Mouse (Mus musculus) heart, postnatal 0 days (tissue): ENCODE measurements at regions not wholly inside any gene's neighbourhood (a gene's known extent, or its start where the extent isn't known, plus 50 kb on each side); places are given as distances from the start of the nearest gene placed in this dataset.
"Not testable (repeated sequence)": the region's sequence is repeated elsewhere in the genome, so short reads cannot be mapped to it uniquely, and the experiment has no call there.

ENCODE experiments used
- ATAC-seq: fragments of 200-750 bp; cut with Nextera tagmentation; 2 replicates; pipeline ENCODE4 v1.8.0; 2017; ENCODE audit warnings: low read depth, moderate number of reproducible peaks, moderate library complexity; ENCODE audit not compliant: insufficient read depth
- DNase-seq: peaks from one replicate; pipeline ENCODE4 v3.0.0-alpha.2; 2016; ENCODE audit warnings: low spot score
- H3K27ac ChIP-seq: fragments of 300-500 bp; sonication (generic); 2 replicates; pipeline ENCODE4 v1.5.1; 2014; ENCODE audit warnings: low read depth, mild to moderate bottlenecking
- H3K27me3 ChIP-seq: fragments of 300-500 bp; sonication (generic); 2 replicates; pipeline ENCODE4 v1.6.1; 2014; ENCODE audit warnings: low read length, mixed read lengths; ENCODE audit not compliant: control insufficient read depth, insufficient read depth
- H3K36me3 ChIP-seq: fragments of 300-500 bp; sonication (generic); replicated peaks from 2 replicates; pipeline ENCODE4 v1.6.1; 2014; ENCODE audit warnings: low read length, mixed read lengths; ENCODE audit not compliant: control insufficient read depth, insufficient read depth
- H3K4me1 ChIP-seq: fragments of 300-500 bp; sonication (generic); 2 replicates; pipeline ENCODE4 v1.6.1; 2014; ENCODE audit warnings: antibody characterized with exemption; ENCODE audit not compliant: control insufficient read depth, insufficient read depth
- H3K4me2 ChIP-seq: fragments of 300-500 bp; sonication (generic); 2 replicates; pipeline ENCODE4 v1.6.1; 2014; ENCODE audit warnings: low read depth, mild to moderate bottlenecking, low read length, moderate library complexity
- H3K4me3 ChIP-seq: fragments of 300-500 bp; sonication (generic); 2 replicates; pipeline ENCODE4 v1.5.1; 2014; ENCODE audit warnings: low read depth, low read length
- H3K9ac ChIP-seq: fragments of 300-500 bp; sonication (generic); replicated peaks from 2 replicates; pipeline ENCODE4 v1.6.1; 2014; ENCODE audit warnings: low read depth, low read length, mixed read lengths
- H3K9me3 ChIP-seq: fragments of 300-500 bp; sonication (generic); replicated peaks from 2 replicates; pipeline ENCODE4 v1.6.1; 2016; ENCODE audit warnings: low read length; ENCODE audit not compliant: control insufficient read depth
- CTCF ChIP-seq: IDR thresholded peaks from 2 replicates; pipeline ENCODE4 v1.5.1; 2016; ENCODE audit warnings: antibody characterized with exemption, control low read depth, low read depth
- EP300 ChIP-seq: IDR thresholded peaks from 2 replicates; pipeline ENCODE4 v1.6.1; 2016; ENCODE audit warnings: antibody characterized with exemption, low read depth
- WGBS: fragments of 180-500 bp; shearing (Covaris S2); extraction: QIAGEN DNeasy Blood & Tissue Kit; methylation state at CpG from one replicate; pipeline ENCODE4 v1.1.7; 2014; 5-methylcytosine and 5-hydroxymethylcytosine counted together

GRCm38 (mm10) chr7:58451981-58452380, 204.0 kb upstream of the Atp10a start:
- TF ChIP-seq EP300 (no peak), CTCF (no peak)
- no peak overlapping the region for H3K4me3 ChIP-seq
- H3K4me1 ChIP-seq: no peaks in the 10 kb centered on the region
- no peaks in the 10 kb centered on the region for H3K9me3 ChIP-seq
- no peak overlapping the region for H3K9ac ChIP-seq
- no peaks in the 10 kb centered on the region for H3K27me3 ChIP-seq
- H3K27ac ChIP-seq: no peak overlapping the region
- H3K36me3 ChIP-seq: no peaks in the 10 kb centered on the region
- ATAC-seq (no peak), DNase-seq (no peak)
- H3K4me2 ChIP-seq: no peak overlapping the region
- 43% methylated on average over 1 of the region's 1 CpGs for WGBS

- not testable (repeated sequence) for H3K9ac ChIP-seq
These were observed 197.8 kb upstream of the Atp10a start for GRCm38 (mm10) chr7:58458146-58458545.

GRCm38 (mm10) chr7:58460939-58461338, 195.0 kb upstream of the Atp10a start:
- no peak for TF ChIP-seq CTCF
- TF ChIP-seq EP300: no peak
- ATAC-seq (no peak), DNase-seq (no peak)
- Histone ChIP-seq H3K4me2 (no peak overlapping the region), H3K27ac (no peak overlapping the region), H3K4me3 (no peak overlapping the region), H3K27me3 (no peaks in the 10 kb centered on the region), H3K36me3 (no peaks in the 10 kb centered on the region), H3K9ac (no peak overlapping the region), H3K9me3 (no peaks in the 10 kb centered on the region), H3K4me1 (no peaks in the 10 kb centered on the region)
- 69% methylated on average over 2 of the region's 2 CpGs for WGBS

More at GRCm38 (mm10) chr7:58458146-58458545, 197.8 kb upstream of the Atp10a start:
- H3K9me3 ChIP-seq, H3K27ac ChIP-seq, DNase-seq, H3K27me3 ChIP-seq, H3K4me1 ChIP-seq, H3K4me2 ChIP-seq, H3K4me3 ChIP-seq, H3K36me3 ChIP-seq, ATAC-seq: not testable (repeated sequence)
- 76% methylated on average over 3 of the region's 3 CpGs for WGBS

GRCm38 (mm10) chr7:58473150-58473549, 182.8 kb upstream of the Atp10a start:
- DNase-seq: no peak
- Histone ChIP-seq H3K27ac (no peak overlapping the region), H3K9ac (no peak overlapping the region), H3K27me3 (no peaks in the 10 kb centered on the region), H3K36me3 (no peaks in the 10 kb centered on the region), H3K4me3 (no peak overlapping the region), H3K4me1 (no peaks in the 10 kb centered on the region), H3K4me2 (no peak overlapping the region), H3K9me3 (no peaks in the 10 kb centered on the region)
- 42% methylated on average over 3 of the region's 3 CpGs for WGBS
- TF ChIP-seq CTCF: no peak
- no peak for TF ChIP-seq EP300
- no peak for ATAC-seq

- TF ChIP-seq CTCF (no peak), EP300 (no peak)
- H3K4me3 ChIP-seq: no peak overlapping the region
- DNase-seq (no peak), ATAC-seq (no peak)
- no peaks in the 10 kb centered on the region for H3K36me3 ChIP-seq
- H3K27me3 ChIP-seq: no peaks in the 10 kb centered on the region
- H3K4me1 ChIP-seq: no peaks in the 10 kb centered on the region
- 39% methylated on average over 2 of the region's 2 CpGs for WGBS
- H3K9ac ChIP-seq: no peak overlapping the region
- no peaks in the 10 kb centered on the region for H3K9me3 ChIP-seq
- H3K27ac ChIP-seq: no peak overlapping the region
- H3K4me2 ChIP-seq: no peak overlapping the region
These were observed 180.8 kb upstream of the Atp10a start for GRCm38 (mm10) chr7:58475139-58475538.

GRCm38 (mm10) chr7:58488250-58488649, 167.7 kb upstream of the Atp10a start:
- H3K4me1 ChIP-seq: no peaks in the 10 kb centered on the region
- H3K36me3 ChIP-seq: no peaks in the 10 kb centered on the region
- 55% methylated on average over 2 of the region's 2 CpGs for WGBS
- no peaks in the 10 kb centered on the region for H3K9me3 ChIP-seq
- DNase-seq (no peak), ATAC-seq (no peak)
- no peaks in the 10 kb centered on the region for H3K27me3 ChIP-seq
- H3K9ac ChIP-seq: no peak overlapping the region
- no peak for TF ChIP-seq CTCF
- no peak overlapping the region for H3K4me3 ChIP-seq
- no peak overlapping the region for H3K27ac ChIP-seq
- no peak overlapping the region for H3K4me2 ChIP-seq
